Mouse (Mus musculus): ENCODE measurements around the gene H2-M5. TPM values are rescaled to one million over a fixed set of nuclear protein-coding genes. Genes with fewer than 3 reads are reported as not detected.
"Not testable (repeated sequence)": the region's sequence is repeated elsewhere in the genome, so short reads cannot be mapped to it uniquely, and the experiment has no call there.

The H2-M5 gene
- not detected in 3 replicates for total RNA-seq (2017)

GRCm38 (mm10) chr17:36989437-36989836, at the start of gene H2-M5:
Gene H2-M5, minus strand, starts transcription at chr17:36989537.
- ATAC-seq (replicated peaks; ENCODE audit: insufficient number of reproducible peaks, low FRiP score, low TSS enrichment, poor library complexity, severe bottlenecking), result no peak

- ATAC-seq (replicated peaks; ENCODE audit: insufficient number of reproducible peaks, low FRiP score, low TSS enrichment, poor library complexity, severe bottlenecking), result no peak
These were observed 39.8 kb upstream of the H2-M5 start for GRCm38 (mm10) chr17:37029162-37029561.

- no peak; the same call in 1 of the 2 replicates for ATAC-seq (replicated peaks; ENCODE audit: insufficient number of reproducible peaks, low FRiP score, low TSS enrichment, poor library complexity, severe bottlenecking)
These were observed 39.4 kb upstream of the H2-M5 start for GRCm38 (mm10) chr17:37028683-37029120.

GRCm38 (mm10) chr17:37028212-37028611, 38.9 kb upstream of the H2-M5 start:
- ATAC-seq (replicated peaks; ENCODE audit: insufficient number of reproducible peaks, low FRiP score, low TSS enrichment, poor library complexity, severe bottlenecking), result no peak

GRCm38 (mm10) chr17:37027486-37027885, 38.1 kb upstream of the H2-M5 start:
- ATAC-seq (replicated peaks; ENCODE audit: insufficient number of reproducible peaks, low FRiP score, low TSS enrichment, poor library complexity, severe bottlenecking), result no peak

- ATAC-seq (replicated peaks; ENCODE audit: insufficient number of reproducible peaks, low FRiP score, low TSS enrichment, poor library complexity, severe bottlenecking), result no peak
These were observed 37.1 kb upstream of the H2-M5 start for GRCm38 (mm10) chr17:37026425-37026824.

- ATAC-seq (replicated peaks; ENCODE audit: insufficient number of reproducible peaks, low FRiP score, low TSS enrichment, poor library complexity, severe bottlenecking), result no peak
These were observed 33.6 kb upstream of the H2-M5 start, which contains the start of gene Mog for GRCm38 (mm10) chr17:37022628-37023576. Gene Mog, minus strand, starts transcription at chr17:37023398.

GRCm38 (mm10) chr17:37019242-37019641, 29.9 kb upstream of the H2-M5 start:
- not testable (repeated sequence) for ATAC-seq (replicated peaks; ENCODE audit: insufficient number of reproducible peaks, low FRiP score, low TSS enrichment, poor library complexity, severe bottlenecking)

GRCm38 (mm10) chr17:37018328-37018727, 29.0 kb upstream of the H2-M5 start:
- ATAC-seq (replicated peaks; ENCODE audit: insufficient number of reproducible peaks, low FRiP score, low TSS enrichment, poor library complexity, severe bottlenecking), result no peak

GRCm38 (mm10) chr17:37016333-37016732, 27.0 kb upstream of the H2-M5 start:
- ATAC-seq (replicated peaks; ENCODE audit: insufficient number of reproducible peaks, low FRiP score, low TSS enrichment, poor library complexity, severe bottlenecking), result no peak

- no peak for ATAC-seq (replicated peaks; ENCODE audit: insufficient number of reproducible peaks, low FRiP score, low TSS enrichment, poor library complexity, severe bottlenecking)
These were observed 22.8 kb upstream of the H2-M5 start for GRCm38 (mm10) chr17:37012141-37012540.

GRCm38 (mm10) chr17:37011719-37012118, 22.4 kb upstream of the H2-M5 start:
- ATAC-seq (replicated peaks; ENCODE audit: insufficient number of reproducible peaks, low FRiP score, low TSS enrichment, poor library complexity, severe bottlenecking), result no peak

GRCm38 (mm10) chr17:37009460-37010042, 20.2 kb upstream of the H2-M5 start:
- no peak for ATAC-seq (replicated peaks; ENCODE audit: insufficient number of reproducible peaks, low FRiP score, low TSS enrichment, poor library complexity, severe bottlenecking)

GRCm38 (mm10) chr17:37008161-37008560, 18.8 kb upstream of the H2-M5 start:
- no peak for ATAC-seq (replicated peaks; ENCODE audit: insufficient number of reproducible peaks, low FRiP score, low TSS enrichment, poor library complexity, severe bottlenecking)

GRCm38 (mm10) chr17:37003366-37003765, 14.0 kb upstream of the H2-M5 start:
- no peak for ATAC-seq (replicated peaks; ENCODE audit: insufficient number of reproducible peaks, low FRiP score, low TSS enrichment, poor library complexity, severe bottlenecking)

- ATAC-seq (replicated peaks; ENCODE audit: insufficient number of reproducible peaks, low FRiP score, low TSS enrichment, poor library complexity, severe bottlenecking), result no peak
These were observed 13.3 kb upstream of the H2-M5 start for GRCm38 (mm10) chr17:37002364-37003330.

GRCm38 (mm10) chr17:37000863-37001262, 11.5 kb upstream of the H2-M5 start, which contains the start of gene Zfp57:
Gene Zfp57, plus strand, starts transcription at chr17:37001163.
- no peak for ATAC-seq (replicated peaks; ENCODE audit: insufficient number of reproducible peaks, low FRiP score, low TSS enrichment, poor library complexity, severe bottlenecking)

GRCm38 (mm10) chr17:36998477-36998876, 9.1 kb upstream of the H2-M5 start:
- ATAC-seq (replicated peaks; ENCODE audit: insufficient number of reproducible peaks, low FRiP score, low TSS enrichment, poor library complexity, severe bottlenecking), result no peak
